Mouse (Mus musculus) hindlimb bud, embryonic 11.5 days (tissue): ENCODE measurements at regions not wholly inside any gene's neighbourhood (a gene's known extent, or its start where the extent isn't known, plus 50 kb on each side); places are given as distances from the start of the nearest gene placed in this dataset.

Experiments used
- DNase-seq: peaks from one replicate; pipeline ENCODE4 v3.0.0-alpha.2; 2012; ENCODE audit warnings: low read depth, low spot score; ENCODE audit errors: extremely low spot score

GRCm38 (mm10) chr3:17795271-17796260 lies 152.6 kb upstream of the Cypt12 start:
- no peak for DNase-seq

- no peak for DNase-seq
Measured at GRCm38 (mm10) chr3:17796766-17797165, 151.4 kb upstream of the Cypt12 start.

GRCm38 (mm10) chr3:17798399-17798798 lies 149.8 kb upstream of the Cypt12 start:
- DNase-seq, result no peak

GRCm38 (mm10) chr3:17799120-17799519 lies 149.1 kb upstream of the Cypt12 start:
- no peak for DNase-seq

- DNase-seq, result no peak
Measured at GRCm38 (mm10) chr3:17800810-17801209, 147.4 kb upstream of the Cypt12 start.

GRCm38 (mm10) chr3:17801479-17801878 lies 146.7 kb upstream of the Cypt12 start:
- no peak for DNase-seq

GRCm38 (mm10) chr3:17805185-17805584 lies 143.0 kb upstream of the Cypt12 start:
- DNase-seq, result no peak

GRCm38 (mm10) chr3:17811290-17811689 lies 136.9 kb upstream of the Cypt12 start:
- no peak for DNase-seq

- DNase-seq, result no peak
Measured at GRCm38 (mm10) chr3:17824201-17824600, 124.0 kb upstream of the Cypt12 start.

- DNase-seq, result peak; percentile 31
Measured at GRCm38 (mm10) chr3:17824662-17825061, 123.5 kb upstream of the Cypt12 start.

GRCm38 (mm10) chr3:17825254-17825890 lies 122.8 kb upstream of the Cypt12 start:
- DNase-seq, result no peak

GRCm38 (mm10) chr3:17834706-17835105 lies 113.5 kb upstream of the Cypt12 start:
- DNase-seq, result peak; percentile 30

GRCm38 (mm10) chr3:17847609-17848008 lies 100.6 kb upstream of the Cypt12 start:
- no peak for DNase-seq

- DNase-seq, result no peak
Measured at GRCm38 (mm10) chr3:17848181-17848580, 100.0 kb upstream of the Cypt12 start.

- no peak for DNase-seq
Measured at GRCm38 (mm10) chr3:17862367-17862766, 85.8 kb upstream of the Cypt12 start.

GRCm38 (mm10) chr3:17865112-17865511 lies 83.1 kb upstream of the Cypt12 start:
- DNase-seq, result no peak

GRCm38 (mm10) chr3:17870895-17871482 lies 77.2 kb upstream of the Cypt12 start:
- no peak for DNase-seq

GRCm38 (mm10) chr3:17895869-17896268 lies 52.3 kb upstream of the Cypt12 start:
- no peak for DNase-seq

GRCm38 (mm10) chr3:17896756-17897155 lies 51.5 kb upstream of the Cypt12 start:
- DNase-seq, result no peak
